9 mouse cellular contexts compared by ENCODE assay signal in genomic region chr1:39867966-39868593, GRCm38 (mm10). TPM values are rescaled to one million over a fixed set of nuclear protein-coding genes. Genes with fewer than 3 reads are reported as not detected.
A peak's percentile ranks its signal among the peaks of the same experiment; 100 is the strongest.
DNase-seq lines count a peak whose midpoint lies in the region; ATAC-seq and TF ChIP-seq lines count a peak whose summit lies in the region.
"Had no signal": no experiment of that assay in that cellular context is flagged by ENCODE, and none has a peak within 500 bp of the region (broad histone marks: within the 10 kb centered on the region; RNA-seq: fewer than 3 reads in every experiment).

No protein-coding gene starts in this region.

- H3K27ac ChIP-seq in ES-Bruce4 (ENCODE audit: insufficient read depth, low read length) = no peak overlapping the region
- H3K27ac ChIP-seq in kidney, embryonic 14.5 days (ENCODE audit: low read depth, low read length) = no peak overlapping the region; the same call in 1 of the 2 replicates
- H3K27ac ChIP-seq in midbrain, embryonic 10.5 days (replicated peaks) = no peak overlapping the region
- H3K27ac ChIP-seq: midbrain, embryonic 12.5 days had no signal

- no peaks in the 10 kb centered on the region for H3K9me3 ChIP-seq in ES-Bruce4 (replicated peaks; ENCODE audit: control insufficient read depth, insufficient read depth, low read length, poor library complexity, severe bottlenecking)
- H3K9me3 ChIP-seq in kidney, embryonic 14.5 days (ENCODE audit: control insufficient read depth, low read length) = no peaks in the 10 kb centered on the region
- H3K9me3 ChIP-seq in midbrain, embryonic 10.5 days (replicated peaks) = no peaks in the 10 kb centered on the region
- H3K9me3 ChIP-seq: midbrain, embryonic 12.5 days had no signal

- TF ChIP-seq CTCF in ES-Bruce4 (IDR thresholded peaks at IDR 0.05; ENCODE audit: low read depth, low read length) = no peak

- TF ChIP-seq POLR2A in ES-Bruce4 (IDR thresholded peaks at IDR 0.05; ENCODE audit: insufficient read depth, low read length) = no peak

- peak; percentile 38; the same call in 1 of the 2 replicates for ATAC-seq in kidney, embryonic 14.5 days (ENCODE audit: low FRiP score, low TSS enrichment)

- peaks cover 4% of the 10 kb centered on the region for H3K4me1 ChIP-seq in ES-Bruce4 (ENCODE audit: control insufficient read depth, insufficient read depth, low read length)
- peaks cover 9% of the 10 kb centered on the region; the same call in 1 of the 2 replicates for H3K4me1 ChIP-seq in kidney, embryonic 14.5 days (ENCODE audit: control insufficient read depth, insufficient read depth, low read length)
- peaks cover 30% of the 10 kb centered on the region for H3K4me1 ChIP-seq in midbrain, embryonic 10.5 days

- DNase-seq in cerebellum, adult 18-20 months = peak; percentile 27 to 47
- peak; percentile 86 to 91 for DNase-seq in heart, adult 18-20 months
- DNase-seq in lung, postnatal 10 days = peak; percentile 53
- DNase-seq in midbrain, embryonic 10.5 days (ENCODE audit: low spot score) = no peak
- DNase-seq in frontal cortex, postnatal 25 days (ENCODE audit: low spot score in 2 of 2) = no peak
- DNase-seq in retina, postnatal 1 day = no peak

- no peak overlapping the region for H3K9ac ChIP-seq in ES-Bruce4 (ENCODE audit: low read depth, poor library complexity, severe bottlenecking)
- no peak overlapping the region for H3K9ac ChIP-seq in kidney, embryonic 14.5 days (ENCODE audit: low read depth, low read length)
- H3K9ac ChIP-seq: midbrain, embryonic 12.5 days had no signal

- WGBS in kidney, embryonic 14.5 days = 29% methylated on average over 6 of the region's 6 CpGs
- 55% methylated on average over 6 of the region's 6 CpGs for WGBS in midbrain, embryonic 10.5 days

- 0 out of 2 replicates have a peak, but pooled peaks have one; percentile 24 for TF ChIP-seq EP300 in ES-Bruce4 (IDR thresholded peaks at IDR 0.05; ENCODE audit: insufficient read depth, low read depth, low read length)

- no peak overlapping the region for H3K4me3 ChIP-seq in ES-Bruce4 (ENCODE audit: low read depth, low read length)
- H3K4me3 ChIP-seq in kidney, embryonic 14.5 days (ENCODE audit: low read length) = no peak overlapping the region
- H3K4me3 ChIP-seq in midbrain, embryonic 10.5 days = no peak overlapping the region
- H3K4me3 ChIP-seq: midbrain, embryonic 12.5 days had no signal

- no peak overlapping the region for H3K4me2 ChIP-seq in kidney, embryonic 14.5 days (replicated peaks; ENCODE audit: low read depth, low read length)
- H3K4me2 ChIP-seq: midbrain, embryonic 12.5 days had no signal

- H3K36me3 ChIP-seq in ES-Bruce4 (ENCODE audit: control insufficient read depth, insufficient read depth, low read length, poor library complexity, severe bottlenecking) = no peaks in the 10 kb centered on the region
- no peaks in the 10 kb centered on the region for H3K36me3 ChIP-seq in kidney, embryonic 14.5 days (ENCODE audit: control insufficient read depth, insufficient read depth, low read length)
- H3K36me3 ChIP-seq in midbrain, embryonic 10.5 days = no peaks in the 10 kb centered on the region
- H3K36me3 ChIP-seq: midbrain, embryonic 12.5 days had no signal

- H3K27me3 ChIP-seq in ES-Bruce4 (ENCODE audit: control insufficient read depth, insufficient read depth, low read length, poor library complexity, severe bottlenecking) = no peaks in the 10 kb centered on the region
- no peaks in the 10 kb centered on the region for H3K27me3 ChIP-seq in kidney, embryonic 14.5 days (ENCODE audit: control insufficient read depth, insufficient read depth, low read length)
- H3K27me3 ChIP-seq in midbrain, embryonic 10.5 days (ENCODE audit: low read depth, poor library complexity, severe bottlenecking) = no peaks in the 10 kb centered on the region
- H3K27me3 ChIP-seq: midbrain, embryonic 12.5 days had no signal

RNA-seq across cellular contexts. Expression of gene Map4k4, which starts 32.6 kb away (rescaled TPM):
- 289 and 308 TPM in 2 replicates for polyA plus RNA-seq in ES-Bruce4 (2011; ENCODE audit: insufficient read depth, insufficient read length, low read depth, missing spikeins)
- total RNA-seq in heart, adult 18-20 months (2021) = 100 to 1,000 TPM; 108 to 109 TPM
- polyA plus RNA-seq in kidney, embryonic 14.5 days (2014; fragmentation: Nextera tagmentation; extraction: Ambion mirVana) = 40.1 and 48.2 TPM in 2 replicates
- polyA plus RNA-seq in midbrain, embryonic 10.5 days (2016; fragmentation: Nextera tagmentation; extraction: Ambion mirVana) = 25.1 and 37.8 TPM in 2 replicates

Comparison
In these comparisons a context has a peak if more than half of its experiments do, and no peak if none do; other contexts are left out.
1. DNase-seq: peak in cerebellum, adult 18-20 months (2 of 2), heart, adult 18-20 months (2 of 2) and lung, postnatal 10 days (single experiment); none in midbrain, embryonic 10.5 days (single experiment), frontal cortex, postnatal 25 days (0 of 2) and retina, postnatal 1 day (single experiment).